Mouse (Mus musculus): ENCODE data around the gene Acaca. TPM values are rescaled to one million over a fixed set of nuclear protein-coding genes. Genes with fewer than 3 reads are reported as not detected.

Acaca gene
- polyA plus RNA-seq, 1 experiment from 2014 or later: 13.0 TPM

DNA sequence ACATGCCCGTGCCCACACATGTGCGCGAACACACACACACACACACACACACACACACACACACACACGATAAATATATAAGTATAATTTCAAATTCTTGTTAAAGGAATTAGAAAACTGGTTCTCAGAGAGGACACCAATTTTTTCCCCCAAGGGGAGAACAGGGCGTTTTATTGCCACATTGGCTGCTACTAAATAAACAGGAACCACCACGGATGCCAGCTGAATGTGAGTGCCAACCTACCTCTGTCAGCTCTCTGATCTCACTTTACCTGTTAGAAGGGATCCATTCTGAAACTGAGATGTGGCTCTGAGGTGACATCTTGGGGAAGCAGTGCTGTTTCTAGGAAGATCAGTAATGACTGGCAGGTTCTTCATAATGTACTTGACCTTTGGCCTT is 34.7 kb downstream of the Acaca start:
- no peak overlapping the region for H3K9ac ChIP-seq
- H3K36me3 ChIP-seq: no peaks in the 10 kb centered on the region
- no peak overlapping the region for H3K27ac ChIP-seq
- no peaks in the 10 kb centered on the region for H3K27me3 ChIP-seq
- no peaks in the 10 kb centered on the region for H3K9me3 ChIP-seq
- H3K4me2 ChIP-seq: no peak overlapping the region
- no peaks in the 10 kb centered on the region for H3K4me1 ChIP-seq
- no peak overlapping the region for H3K4me3 ChIP-seq
- ATAC-seq (ENCODE audit: insufficient number of reproducible peaks, low FRiP score, low TSS enrichment, low read depth): no peak
- WGBS: 80% methylated on average over 6 of the region's 6 CpGs

DNA sequence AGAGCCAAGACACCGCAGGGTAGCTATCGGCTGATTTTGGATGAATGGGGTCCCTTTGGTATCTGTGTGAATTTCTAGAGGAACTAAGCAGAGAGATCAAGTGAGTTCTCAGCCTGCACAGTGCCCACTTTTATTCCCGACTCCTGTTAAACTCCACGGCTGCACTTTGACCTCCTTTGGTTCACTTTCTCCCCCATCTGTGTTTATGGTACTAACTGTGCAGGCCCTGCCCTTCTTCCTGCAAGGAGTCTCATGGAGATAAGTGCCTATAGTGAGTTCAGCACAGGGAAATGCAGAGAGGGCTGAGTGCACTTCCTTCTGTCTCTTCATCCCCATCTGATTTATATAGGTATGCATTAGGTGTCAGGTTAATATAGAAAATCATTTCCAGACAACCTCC is 35.1 kb downstream of the Acaca start:
- H3K27me3 ChIP-seq: no peaks in the 10 kb centered on the region
- no peak overlapping the region for H3K27ac ChIP-seq
- no peak overlapping the region for H3K4me2 ChIP-seq
- no peaks in the 10 kb centered on the region for H3K36me3 ChIP-seq
- no peaks in the 10 kb centered on the region for H3K4me1 ChIP-seq
- H3K4me3 ChIP-seq: no peak overlapping the region
- H3K9ac ChIP-seq: no peak overlapping the region
- WGBS: 63% methylated on average over 4 of the region's 4 CpGs
- no peak for ATAC-seq (ENCODE audit: insufficient number of reproducible peaks, low FRiP score, low TSS enrichment, low read depth)
- no peaks in the 10 kb centered on the region for H3K9me3 ChIP-seq

DNA sequence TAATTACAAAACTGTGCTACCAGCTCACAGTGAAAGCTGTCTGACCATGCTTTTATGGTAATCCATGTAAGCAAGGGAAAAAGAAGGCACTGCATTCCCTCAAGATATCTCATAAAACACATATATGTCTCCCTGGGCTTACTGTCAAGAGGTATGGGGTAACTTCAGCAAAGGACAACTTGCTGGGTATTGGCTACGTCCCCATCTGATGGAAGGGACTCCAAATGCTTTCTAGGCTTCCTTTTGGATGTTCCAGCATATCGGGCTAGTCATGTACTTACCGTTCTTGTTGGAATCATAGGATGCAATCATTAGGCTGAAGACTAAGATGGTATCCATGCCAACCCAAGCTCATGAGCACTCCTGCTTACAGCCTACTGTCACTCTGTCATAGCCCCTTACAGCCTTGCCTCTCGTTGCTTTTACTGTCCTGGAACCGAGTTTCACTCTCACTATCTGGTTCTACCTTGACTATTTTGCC is 37.6 kb downstream of the Acaca start, which contains the start of gene Gm11437:
Gene Gm11437, minus strand, starts transcription at position 431 of the 481 bp plus-strand sequence.
- H3K4me2 ChIP-seq: no peak within 1 kb of the TSS
- no peaks in the 10 kb centered on the region for H3K4me1 ChIP-seq
- H3K4me3 ChIP-seq: no peak within 1 kb of the TSS
- 84% methylated on average over 5 of the region's 5 CpGs for WGBS
- ATAC-seq (ENCODE audit: insufficient number of reproducible peaks, low FRiP score, low TSS enrichment, low read depth): no peak
- H3K27me3 ChIP-seq: no peaks in the 10 kb centered on the region
- no peaks in the 10 kb centered on the region for H3K9me3 ChIP-seq
- H3K36me3 ChIP-seq: no peaks in the 10 kb centered on the region
- no peak within 1 kb of the TSS for H3K27ac ChIP-seq
- no peak within 1 kb of the TSS for H3K9ac ChIP-seq

DNA sequence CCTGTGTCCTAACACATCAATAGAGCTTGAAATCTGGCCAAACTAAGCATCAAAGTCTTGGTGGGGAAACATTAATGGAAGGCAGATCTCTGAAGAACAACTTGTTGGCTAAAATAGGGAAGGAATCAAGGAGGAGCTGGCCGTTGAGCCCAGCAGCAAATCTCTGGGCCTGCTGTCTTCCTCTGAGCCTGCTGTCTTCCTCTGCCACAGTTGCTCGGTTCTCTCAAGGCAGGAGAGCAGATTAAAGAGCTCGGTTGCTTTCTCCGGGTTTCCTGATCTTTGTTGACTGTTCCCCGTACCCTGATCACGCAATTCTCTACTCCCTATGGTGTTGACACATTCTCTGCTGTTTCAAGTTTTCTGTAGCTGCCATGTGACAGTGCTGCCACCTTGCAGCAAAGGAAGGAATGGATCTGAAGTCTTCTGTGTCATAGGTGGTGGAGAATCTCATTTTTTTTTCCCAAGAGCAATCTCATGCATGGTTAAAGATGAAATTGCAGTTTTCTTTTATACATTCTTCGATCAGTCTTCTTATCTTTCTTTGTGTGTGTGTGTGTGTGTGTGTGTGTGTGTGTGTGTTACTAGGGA is 39.3 kb downstream of the Acaca start:
- H3K9ac ChIP-seq: no peak overlapping the region
- H3K4me1 ChIP-seq: no peaks in the 10 kb centered on the region
- no peaks in the 10 kb centered on the region for H3K27me3 ChIP-seq
- no peak for ATAC-seq (ENCODE audit: insufficient number of reproducible peaks, low FRiP score, low TSS enrichment, low read depth)
- no peaks in the 10 kb centered on the region for H3K36me3 ChIP-seq
- 26% methylated on average over 7 of the region's 7 CpGs for WGBS
- H3K9me3 ChIP-seq: no peaks in the 10 kb centered on the region
- H3K4me3 ChIP-seq: no peak overlapping the region
- H3K4me2 ChIP-seq: no peak overlapping the region
- H3K27ac ChIP-seq: no peak overlapping the region

DNA sequence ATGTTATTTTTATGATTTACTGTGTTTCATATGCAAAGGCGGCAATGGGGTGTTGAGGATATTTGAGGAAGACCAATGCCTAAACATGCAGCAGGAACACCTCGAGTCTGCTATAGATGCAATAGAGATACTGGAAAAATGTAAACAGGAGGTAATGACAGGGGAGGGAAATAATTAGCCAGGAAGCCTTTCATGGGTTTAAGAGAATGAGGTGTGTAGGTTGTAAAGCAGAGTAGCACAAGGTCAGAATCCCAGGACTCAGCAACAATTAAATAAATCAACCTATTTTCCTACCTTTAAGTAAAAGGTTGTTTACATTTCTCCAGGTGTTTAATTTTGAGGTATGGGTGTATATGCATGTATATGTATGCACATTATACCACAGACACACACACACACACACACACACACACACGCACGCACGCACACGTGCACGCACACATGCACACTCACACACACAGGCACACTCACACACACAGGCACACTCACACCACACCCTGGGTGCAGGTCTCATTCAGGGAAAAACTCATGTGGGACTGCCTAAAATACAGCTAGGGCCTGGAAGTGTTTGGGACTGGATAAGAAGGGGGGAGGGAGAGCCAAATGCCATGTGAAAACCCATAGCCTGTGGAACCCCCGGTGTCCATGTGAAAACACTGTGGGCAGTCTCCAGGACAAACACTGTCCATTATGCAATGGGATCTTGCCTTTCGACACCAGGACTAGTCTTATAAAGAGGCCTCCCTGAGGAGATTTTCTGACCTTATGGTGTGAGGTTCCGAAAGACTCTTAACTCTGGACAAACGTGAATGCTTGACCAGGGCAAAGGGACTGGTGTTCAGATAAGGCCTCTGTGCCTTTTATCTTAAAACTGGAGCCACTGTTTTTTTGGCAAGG is 43.3 kb downstream of the Acaca start:
- no peak for ATAC-seq (ENCODE audit: insufficient number of reproducible peaks, low FRiP score, low TSS enrichment, low read depth)
- H3K36me3 ChIP-seq: no peaks in the 10 kb centered on the region
- WGBS: 75% methylated on average over 11 of the region's 11 CpGs

DNA sequence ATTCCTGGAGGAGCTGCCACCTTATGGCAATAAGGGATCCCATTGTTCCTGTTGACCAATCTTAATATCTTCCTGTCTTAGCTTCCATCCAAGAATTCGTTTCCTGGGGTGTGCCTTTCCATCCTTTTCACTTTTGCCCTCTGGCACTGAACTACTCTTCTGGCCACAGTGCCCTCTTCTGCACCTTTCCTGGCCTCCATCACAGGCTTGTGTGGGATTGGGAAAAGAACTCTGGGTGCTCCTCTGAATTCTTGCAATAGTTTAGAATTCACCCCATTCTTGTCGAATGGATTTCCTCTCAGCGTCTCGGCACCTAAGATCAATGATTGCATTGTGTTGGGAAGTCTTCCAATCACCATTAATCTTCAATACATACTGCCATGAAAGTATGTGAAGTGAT is 49.1 kb downstream of the Acaca start:
- Histone ChIP-seq H3K27ac (no peak overlapping the region), H3K4me3 (peak overlapping the region; percentile 73; the same call in 1 of the 2 replicates), H3K4me1 (peaks cover 14% of the 10 kb centered on the region), H3K27me3 (no peaks in the 10 kb centered on the region), H3K4me2 (peak overlapping the region; percentile 72), H3K9ac (no peak overlapping the region; the same call in 1 of the 2 replicates), H3K9me3 (no peaks in the 10 kb centered on the region), H3K36me3 (no peaks in the 10 kb centered on the region)
- 42% methylated on average over 4 of the region's 4 CpGs for WGBS
- ATAC-seq (ENCODE audit: insufficient number of reproducible peaks, low FRiP score, low TSS enrichment, low read depth): no peak

More for the DNA sequence above, 43.3 kb downstream of the Acaca start:
- Histone ChIP-seq H3K9me3 (no peaks in the 10 kb centered on the region), H3K27ac (no peak overlapping the region), H3K9ac (no peak overlapping the region), H3K27me3 (no peaks in the 10 kb centered on the region), H3K4me1 (no peaks in the 10 kb centered on the region), H3K4me3 (no peak overlapping the region), H3K4me2 (no peak overlapping the region)

DNA sequence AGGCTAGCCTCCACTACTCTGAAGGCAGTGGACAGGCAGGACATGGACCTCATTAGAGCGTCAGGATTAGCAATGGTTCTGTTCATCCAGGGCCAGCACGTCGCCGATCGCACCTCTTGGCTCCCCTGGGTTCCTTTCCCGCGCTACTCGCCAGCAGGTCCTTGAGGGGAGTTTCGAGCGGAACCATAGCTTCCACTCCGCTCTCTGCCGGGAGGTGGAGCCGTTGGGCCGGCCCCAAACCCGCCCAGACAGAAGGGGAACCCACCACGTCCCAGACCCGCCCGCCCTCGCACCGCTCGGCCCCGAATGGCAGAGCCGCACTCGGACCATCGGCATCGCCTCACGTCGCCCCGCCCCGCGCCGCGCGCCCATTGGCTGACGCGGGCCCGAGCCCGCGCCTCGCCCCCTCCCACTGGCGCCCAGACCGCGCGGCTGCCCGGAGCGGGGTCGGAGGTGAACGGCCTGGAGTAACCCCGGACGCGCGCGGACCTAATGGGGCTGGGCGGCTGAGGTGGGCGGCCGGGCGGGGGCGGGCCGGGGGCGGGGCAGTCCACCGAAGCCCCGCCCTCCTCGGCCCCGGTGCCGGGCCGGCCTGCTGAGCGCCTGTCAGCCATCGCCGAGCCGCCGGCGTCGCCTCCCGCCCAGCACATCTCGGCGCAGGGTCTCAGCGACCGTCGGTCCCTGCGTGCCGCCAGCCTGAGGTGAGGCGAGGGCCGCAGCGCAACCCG is 49.9 kb downstream of the Acaca start:
- H3K27ac ChIP-seq: peak overlapping the region; percentile 90
- peaks cover 14% of the 10 kb centered on the region for H3K4me1 ChIP-seq
- ATAC-seq (ENCODE audit: insufficient number of reproducible peaks, low FRiP score, low TSS enrichment, low read depth): peak; percentile 98
- no peaks in the 10 kb centered on the region for H3K36me3 ChIP-seq
- peak overlapping the region; percentile 73 for H3K4me3 ChIP-seq
- peak overlapping the region; percentile 72 for H3K4me2 ChIP-seq
- H3K9me3 ChIP-seq: no peaks in the 10 kb centered on the region
- under 1% methylated on average over 69 of the region's 85 CpGs for WGBS
- peak overlapping the region; percentile 61 for H3K9ac ChIP-seq
- no peaks in the 10 kb centered on the region for H3K27me3 ChIP-seq

DNA sequence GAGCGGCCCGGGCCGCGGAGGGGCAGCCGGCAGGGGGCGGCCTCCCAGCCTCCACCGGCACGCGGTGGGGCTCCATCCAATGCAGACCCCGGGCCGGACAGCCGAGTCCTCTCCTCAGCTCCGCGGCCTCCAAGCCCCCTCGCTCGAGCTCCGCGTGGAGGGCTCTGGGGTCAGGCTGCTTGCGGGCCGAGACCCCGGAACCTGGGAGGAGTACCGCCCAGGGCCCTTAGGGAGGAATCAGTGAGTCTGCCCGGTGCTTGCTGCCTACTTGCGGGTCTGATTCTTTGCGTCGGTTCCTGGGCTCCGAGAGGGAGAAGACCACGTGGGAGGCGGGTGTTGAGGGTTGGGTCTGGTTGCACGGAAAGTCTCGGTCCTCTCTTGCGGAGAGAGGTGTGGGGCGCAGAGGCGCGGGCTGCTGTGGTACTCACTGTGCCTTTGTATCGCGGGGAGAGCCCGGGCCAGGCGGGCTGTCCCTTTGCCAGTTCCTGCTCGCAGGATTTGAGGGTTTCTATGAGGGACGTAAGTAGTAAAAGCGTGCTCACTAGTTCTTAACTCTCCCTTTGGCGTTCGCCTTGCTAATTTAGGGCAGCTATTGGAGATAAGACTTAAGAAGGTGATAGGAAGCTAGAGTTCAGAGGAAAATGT is 50.6 kb downstream of the Acaca start:
- under 1% methylated on average over 43 of the region's 44 CpGs for WGBS
- Histone ChIP-seq H3K36me3 (no peaks in the 10 kb centered on the region), H3K4me2 (peak overlapping the region; percentile 72)

DNA sequence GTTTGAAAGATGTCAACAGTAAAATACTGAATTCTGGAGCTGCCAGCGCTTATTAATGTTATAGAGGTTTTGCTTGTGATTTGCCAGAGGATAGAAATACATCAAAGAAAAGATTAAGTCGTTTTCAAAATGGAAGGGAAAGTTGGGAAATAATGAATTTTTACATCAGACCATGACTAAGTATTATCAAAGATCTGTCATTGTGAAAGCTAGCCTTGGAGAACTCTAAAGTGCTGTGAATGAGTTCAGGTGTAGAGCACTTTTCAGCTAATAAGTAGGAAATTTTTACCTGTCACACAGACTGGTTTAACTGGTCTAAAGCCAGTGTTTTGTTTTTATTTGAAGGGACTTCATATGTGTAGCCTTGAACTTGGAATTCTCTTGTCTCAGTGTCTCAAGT is 51.8 kb downstream of the Acaca start:
- Histone ChIP-seq H3K36me3 (no peaks in the 10 kb centered on the region), H3K9ac (no peak overlapping the region), H3K27me3 (no peaks in the 10 kb centered on the region), H3K9me3 (no peaks in the 10 kb centered on the region), H3K4me1 (peaks cover 14% of the 10 kb centered on the region), H3K27ac (no peak overlapping the region), H3K4me3 (peak overlapping the region; percentile 73), H3K4me2 (peak overlapping the region; percentile 72; the same call in 1 of the 2 replicates)
- no peak for ATAC-seq (ENCODE audit: insufficient number of reproducible peaks, low FRiP score, low TSS enrichment, low read depth)
- WGBS: 55% methylated on average over 2 of the region's 2 CpGs

More for the DNA sequence above, 50.6 kb downstream of the Acaca start:
- H3K4me3 ChIP-seq: peak overlapping the region; percentile 73
- peak overlapping the region; percentile 61 for H3K9ac ChIP-seq
- peak; percentile 35; the same call in 1 of the 2 replicates for ATAC-seq (ENCODE audit: insufficient number of reproducible peaks, low FRiP score, low TSS enrichment, low read depth)
- H3K9me3 ChIP-seq: no peaks in the 10 kb centered on the region
- H3K27me3 ChIP-seq: no peaks in the 10 kb centered on the region
- H3K27ac ChIP-seq: peak overlapping the region; percentile 90
- peaks cover 14% of the 10 kb centered on the region for H3K4me1 ChIP-seq

DNA sequence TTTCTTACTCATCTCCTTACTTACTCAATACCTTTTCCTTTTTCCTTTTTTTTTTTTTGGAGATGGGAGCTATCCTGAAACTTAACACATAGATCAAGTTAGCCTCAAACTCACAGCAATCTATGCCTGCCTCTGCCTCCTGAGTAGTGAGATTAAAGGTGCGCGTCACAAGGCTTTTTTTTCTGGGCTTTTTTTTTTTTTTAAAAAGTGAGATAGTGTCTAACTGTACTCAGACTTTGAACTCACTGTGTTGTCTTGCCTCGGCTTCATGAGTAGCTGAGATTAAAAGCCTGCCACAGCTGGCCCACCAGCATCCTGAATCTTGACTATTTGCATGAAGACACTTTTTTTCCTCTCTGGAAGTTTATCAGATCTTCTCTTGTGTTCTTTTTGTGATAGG is 59.1 kb downstream of the Acaca start:
- no peak overlapping the region for H3K4me2 ChIP-seq
- H3K9me3 ChIP-seq: no peaks in the 10 kb centered on the region
- 91% methylated on average over 3 of the region's 3 CpGs for WGBS
- H3K4me1 ChIP-seq: no peaks in the 10 kb centered on the region; the same call in 1 of the 2 replicates
- ATAC-seq (ENCODE audit: insufficient number of reproducible peaks, low FRiP score, low TSS enrichment, low read depth): no peak
- no peak overlapping the region for H3K4me3 ChIP-seq
- no peaks in the 10 kb centered on the region for H3K27me3 ChIP-seq
- H3K36me3 ChIP-seq: no peaks in the 10 kb centered on the region
- no peak overlapping the region for H3K9ac ChIP-seq
- no peak overlapping the region for H3K27ac ChIP-seq

DNA sequence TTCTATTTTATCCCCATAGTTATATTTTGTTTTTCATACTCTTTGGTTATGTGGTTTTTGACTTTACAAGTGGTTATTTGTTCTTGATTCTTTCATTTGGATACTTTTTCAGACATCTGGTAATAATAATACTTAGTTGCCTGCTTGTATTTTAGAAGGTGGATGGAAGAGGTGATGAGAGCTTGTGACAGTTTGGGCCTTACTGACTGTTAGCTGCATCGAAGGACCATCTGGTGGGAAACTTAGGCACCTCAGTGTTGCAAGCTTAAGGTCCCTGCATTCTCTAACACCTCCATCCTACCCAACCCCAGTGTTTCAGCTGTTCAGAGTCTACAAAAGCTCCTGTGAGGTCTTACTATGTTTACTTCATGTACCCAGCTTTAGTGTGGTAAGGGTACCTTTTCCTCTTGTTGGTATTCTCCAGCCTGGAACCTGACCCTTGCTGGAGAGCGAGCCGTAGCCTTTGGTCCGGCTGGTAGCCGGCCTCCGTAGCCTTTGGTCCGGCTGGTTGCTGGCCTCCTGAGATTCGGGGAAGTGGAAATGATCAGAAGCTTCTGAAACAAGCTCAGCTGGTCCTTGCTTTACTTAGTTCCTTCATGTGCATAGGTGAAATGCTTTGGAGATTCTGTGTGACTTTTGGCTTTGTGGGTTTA is 61.2 kb downstream of the Acaca start:
- no peaks in the 10 kb centered on the region; the same call in 1 of the 2 replicates for H3K4me1 ChIP-seq
- H3K9me3 ChIP-seq: no peaks in the 10 kb centered on the region
- H3K4me3 ChIP-seq: no peak overlapping the region
- no peak overlapping the region for H3K27ac ChIP-seq
- no peak overlapping the region for H3K9ac ChIP-seq
- ATAC-seq (ENCODE audit: insufficient number of reproducible peaks, low FRiP score, low TSS enrichment, low read depth): no peak
- H3K4me2 ChIP-seq: no peak overlapping the region
- WGBS: 74% methylated on average over 8 of the region's 8 CpGs
- H3K36me3 ChIP-seq: no peaks in the 10 kb centered on the region
- no peaks in the 10 kb centered on the region for H3K27me3 ChIP-seq
